Mouse (Mus musculus) MEL (cell line): ENCODE results near the gene Lrrc46.

Experiments used
- CHD1 ChIP-seq: IDR thresholded peaks from 2 replicates; pipeline ENCODE4 v1.6.1; 2012; ENCODE audit warnings: low read depth, mild to moderate bottlenecking, inconsistent platforms, low read length, improper control_type of control experiment
- CTCF ChIP-seq, 3 experiments: IDR thresholded peaks in 2 of 3; conservative IDR thresholded peaks in 1 of 3; 2 replicates each; pipeline ENCODE4 v1.5.1; 2011 to 2012; ENCODE audit warnings: low read length in 3 of 3, low read depth in 2 of 3, mild to moderate bottlenecking in 2 of 3, improper control_type of control experiment in 1 of 3, inconsistent platforms in 1 of 3, mixed read lengths in 1 of 3, moderate library complexity in 1 of 3; ENCODE audit not compliant: control insufficient read depth in 1 of 3, insufficient read depth in 1 of 3, poor library complexity in 1 of 3, severe bottlenecking in 1 of 3
- EP300 ChIP-seq, 2 experiments: IDR thresholded peaks; 2 replicates each; pipeline ENCODE4 v1.6.1; 2011; ENCODE audit warnings: improper control_type of control experiment in 2 of 2, low read length in 2 of 2, low read depth in 1 of 2, mild to moderate bottlenecking in 1 of 2
- GABPA ChIP-seq: IDR thresholded peaks from 2 replicates; pipeline ENCODE4 v1.6.1; 2012; ENCODE audit warnings: low read depth, mild to moderate bottlenecking, inconsistent platforms, low read length, improper control_type of control experiment, moderate library complexity
- MAFK ChIP-seq: IDR thresholded peaks from 2 replicates; pipeline ENCODE4 v1.6.1; 2011; ENCODE audit warnings: low read depth, mild to moderate bottlenecking, low read length, improper control_type of control experiment, borderline replicate concordance
- SIN3A ChIP-seq: IDR thresholded peaks from 2 replicates; pipeline ENCODE4 v1.6.1; 2012; ENCODE audit warnings: low read length, improper control_type of control experiment, inconsistent platforms
- TCF12 ChIP-seq: IDR thresholded peaks from 2 replicates; pipeline ENCODE4 v1.6.1; 2014; ENCODE audit warnings: low read depth, mild to moderate bottlenecking, inconsistent platforms, low read length, improper control_type of control experiment, moderate library complexity

- no peak for TF ChIP-seq GABPA
- TF ChIP-seq EP300 (IDR thresholded peaks at IDR 0.05; ENCODE audit: low read depth in 1 of 2, low read length in 2 of 2), result no peak
- TF ChIP-seq MAFK, result no peak
- no peak for TF ChIP-seq CTCF (IDR thresholded peaks at IDR 0.05 in 2 of 3, conservative IDR thresholded peaks at IDR 0.05 in 1 of 3; ENCODE audit: control insufficient read depth in 1 of 3, insufficient read depth in 1 of 3, low read depth in 2 of 3, low read length in 3 of 3, poor library complexity in 1 of 3, severe bottlenecking in 1 of 3)
- no peak for TF ChIP-seq CHD1
- TF ChIP-seq SIN3A, result no peak
- no peak for TF ChIP-seq TCF12
These were observed 49.7 kb downstream of the Lrrc46 start for GRCm38 (mm10) chr11:96991501-96991900.
